Mouse (Mus musculus) lung, embryonic 15.5 days (tissue): Measurements from ENCODE around the gene Gm973. TPM values are rescaled to one million over a fixed set of nuclear protein-coding genes. Genes with fewer than 3 reads are reported as not detected.
A peak's percentile ranks its signal among the peaks of the same experiment; 100 is the strongest.
"Not testable (repeated sequence)": the region's sequence is repeated elsewhere in the genome, so short reads cannot be mapped to it uniquely, and the experiment has no call there.

Experiments used
- ATAC-seq: fragments of 200-750 bp; cut with Nextera tagmentation; 2 replicates; pipeline ENCODE4 v1.8.0; 2017; ENCODE audit warnings: moderate number of reproducible peaks, borderline replicate concordance; ENCODE audit not compliant: low FRiP score, low TSS enrichment; ENCODE audit errors: extremely low read depth
- H3K27ac ChIP-seq: fragments of 300-500 bp; sonication (generic); 2 replicates; pipeline ENCODE4 v1.5.1; 2015; ENCODE audit warnings: moderate library complexity, mild to moderate bottlenecking, inconsistent platforms
- H3K27me3 ChIP-seq: fragments of 300-500 bp; sonication (generic); 2 replicates; pipeline ENCODE4 v1.6.1; 2015; ENCODE audit warnings: inconsistent platforms
- H3K36me3 ChIP-seq: fragments of 300-500 bp; sonication (generic); 2 replicates; pipeline ENCODE4 v1.6.1; 2015; ENCODE audit warnings: inconsistent platforms
- H3K4me1 ChIP-seq: fragments of 300-500 bp; sonication (generic); 2 replicates; pipeline ENCODE4 v1.6.1; 2015; ENCODE audit warnings: inconsistent platforms
- H3K4me2 ChIP-seq: fragments of 300-500 bp; sonication (generic); 2 replicates; pipeline ENCODE4 v1.6.1; 2015; ENCODE audit warnings: inconsistent platforms, mild to moderate bottlenecking, moderate library complexity
- H3K4me3 ChIP-seq: fragments of 300-500 bp; sonication (generic); 2 replicates; pipeline ENCODE4 v1.5.1; 2015; ENCODE audit warnings: mild to moderate bottlenecking, inconsistent platforms
- H3K9ac ChIP-seq: fragments of 300-500 bp; sonication (generic); 2 replicates; pipeline ENCODE4 v1.6.1; 2015; ENCODE audit warnings: inconsistent platforms
- H3K9me3 ChIP-seq: fragments of 300-500 bp; sonication (generic); 2 replicates; pipeline ENCODE4 v1.6.1; 2016; ENCODE audit warnings: inconsistent platforms
- WGBS: fragments of 180-500 bp; shearing (Covaris S2); methylation state at CpG from one replicate; pipeline ENCODE4 v1.1.7; 2015; 5-methylcytosine and 5-hydroxymethylcytosine counted together
- polyA plus RNA-seq: library from polyadenylated mRNA; unstranded; fragments of >200 nt; fragmentation: Nextera tagmentation; extraction: Ambion mirVana; gene quantifications from 2 replicates; pipeline ENCODE4 v1.2.1, GENCODE M21; 2015

Gm973 gene
- polyA plus RNA-seq, 1 experiment from 2014 or later = 0.86 TPM

- no peaks in the 10 kb centered on the region for H3K9me3 ChIP-seq
- no peak overlapping the region for H3K4me2 ChIP-seq
- H3K4me3 ChIP-seq = no peak overlapping the region
- H3K9ac ChIP-seq = no peak overlapping the region
- no peak for ATAC-seq
- no peaks in the 10 kb centered on the region for H3K36me3 ChIP-seq
- H3K27ac ChIP-seq = no peak overlapping the region
- no peaks in the 10 kb centered on the region for H3K27me3 ChIP-seq
- H3K4me1 ChIP-seq = no peaks in the 10 kb centered on the region
- WGBS = 79% methylated on average over 2 of the region's 2 CpGs
These were observed 99.0 kb downstream of the Gm973 start for GRCm38 (mm10) chr1:59615021-59615420.

DNA sequence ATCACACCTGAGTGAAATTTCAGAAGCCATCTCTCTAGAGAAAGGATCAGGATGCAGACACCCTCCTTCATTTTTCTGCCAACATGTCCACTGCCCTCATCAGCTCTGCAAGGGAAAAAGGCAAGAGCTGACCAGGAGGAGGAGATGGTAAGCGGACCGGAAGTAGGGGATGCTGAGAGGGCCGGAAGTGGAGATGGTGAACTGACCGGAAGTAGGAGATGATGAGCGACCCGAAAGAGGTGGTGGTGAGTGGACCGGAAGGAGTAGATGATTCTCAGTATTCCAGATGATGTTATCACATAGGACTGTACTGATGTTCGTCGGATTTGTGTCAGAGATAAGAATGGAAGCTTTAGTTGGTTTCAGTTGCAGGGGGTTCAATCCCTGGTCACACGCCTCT is 103.1 kb downstream of the Gm973 start:
- Histone ChIP-seq H3K27ac (no peak overlapping the region), H3K36me3 (no peaks in the 10 kb centered on the region), H3K4me3 (no peak overlapping the region), H3K9me3 (no peaks in the 10 kb centered on the region), H3K4me1 (no peaks in the 10 kb centered on the region), H3K27me3 (no peaks in the 10 kb centered on the region), H3K9ac (no peak overlapping the region), H3K4me2 (no peak overlapping the region)
- no peak for ATAC-seq
- WGBS = 82% methylated on average over 10 of the region's 10 CpGs

DNA sequence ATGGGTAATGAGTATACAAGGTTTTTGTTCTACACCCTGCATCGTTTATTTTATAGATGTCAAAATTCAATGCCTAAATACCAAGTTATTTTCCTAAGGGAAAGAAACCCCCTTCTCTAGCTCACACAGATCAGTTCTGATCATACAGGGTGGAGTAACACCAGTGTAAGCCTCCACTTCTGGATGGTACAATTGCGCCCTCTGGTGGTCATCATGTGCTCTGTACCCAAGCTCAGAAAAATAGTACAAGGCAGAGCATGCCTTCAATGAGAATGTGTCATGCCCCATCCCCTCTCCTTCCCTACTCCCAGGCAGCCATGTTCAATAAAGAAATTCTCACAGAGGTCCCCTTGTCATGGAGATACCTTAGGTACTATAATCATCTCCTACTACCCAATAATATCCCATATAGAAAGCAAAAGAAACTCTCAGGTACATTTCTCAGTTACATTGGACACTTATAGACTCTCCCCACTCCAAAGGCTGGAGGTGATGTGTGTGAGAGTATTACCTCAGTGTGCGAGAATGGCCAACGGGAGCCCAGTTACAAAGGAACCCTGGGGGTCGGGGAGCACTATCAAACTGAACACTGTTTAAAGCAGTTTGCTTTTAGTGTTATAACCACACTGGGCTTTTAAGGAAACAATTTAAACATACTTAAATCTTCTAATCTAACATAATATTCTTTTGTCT is 107.4 kb downstream of the Gm973 start:
- H3K27ac ChIP-seq = no peak overlapping the region
- 20% methylated on average over 5 of the region's 5 CpGs for WGBS
- H3K4me3 ChIP-seq = no peak overlapping the region
- H3K36me3 ChIP-seq = no peaks in the 10 kb centered on the region
- H3K9ac ChIP-seq = no peak overlapping the region
- H3K27me3 ChIP-seq = no peaks in the 10 kb centered on the region
- H3K9me3 ChIP-seq = no peaks in the 10 kb centered on the region
- peak; percentile 84 for ATAC-seq
- no peak overlapping the region for H3K4me2 ChIP-seq
- H3K4me1 ChIP-seq = no peaks in the 10 kb centered on the region

- H3K9me3 ChIP-seq = no peaks in the 10 kb centered on the region
- H3K4me3 ChIP-seq = no peak overlapping the region
- no peak overlapping the region for H3K4me2 ChIP-seq
- H3K27me3 ChIP-seq = no peaks in the 10 kb centered on the region
- 83% methylated on average over 5 of the region's 5 CpGs for WGBS
- no peak overlapping the region for H3K9ac ChIP-seq
- H3K36me3 ChIP-seq = no peaks in the 10 kb centered on the region
- ATAC-seq = no peak
- no peak overlapping the region for H3K27ac ChIP-seq
- H3K4me1 ChIP-seq = no peaks in the 10 kb centered on the region
These were observed 109.3 kb downstream of the Gm973 start for GRCm38 (mm10) chr1:59625410-59625809.

DNA sequence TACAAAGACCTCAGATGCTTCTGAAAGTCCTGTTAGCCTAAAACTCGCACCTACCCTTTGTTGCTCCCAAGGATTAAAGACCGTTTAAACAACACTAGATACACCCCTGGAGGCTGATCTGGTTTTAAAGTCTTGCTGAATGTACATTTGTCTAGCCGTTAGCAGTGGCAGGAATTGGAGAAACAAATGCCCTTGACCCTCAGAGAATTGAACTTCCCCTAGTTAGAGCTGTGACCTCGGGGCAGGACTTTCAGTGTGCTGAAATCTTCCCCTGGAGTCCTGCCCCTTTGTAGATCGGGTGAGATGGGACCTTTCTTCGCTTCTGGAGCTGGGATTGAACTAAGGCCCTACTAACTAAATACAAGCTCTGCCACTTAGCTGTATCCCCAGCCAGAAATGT is 113.1 kb downstream of the Gm973 start:
- no peak for ATAC-seq
- WGBS = 40% methylated on average over 6 of the region's 6 CpGs
- no peak overlapping the region for H3K27ac ChIP-seq
- no peak overlapping the region for H3K4me2 ChIP-seq
- no peaks in the 10 kb centered on the region for H3K9me3 ChIP-seq
- H3K36me3 ChIP-seq = no peaks in the 10 kb centered on the region
- H3K4me3 ChIP-seq = no peak overlapping the region
- H3K4me1 ChIP-seq = no peaks in the 10 kb centered on the region
- no peaks in the 10 kb centered on the region for H3K27me3 ChIP-seq
- H3K9ac ChIP-seq = no peak overlapping the region

GRCm38 (mm10) chr1:59630356-59630755 is 114.3 kb downstream of the Gm973 start:
- WGBS = 89% methylated on average over 6 of the region's 6 CpGs
- H3K27ac ChIP-seq, H3K4me1 ChIP-seq, H3K4me3 ChIP-seq, H3K4me2 ChIP-seq, H3K27me3 ChIP-seq, H3K9ac ChIP-seq, H3K9me3 ChIP-seq, ATAC-seq, H3K36me3 ChIP-seq: not testable (repeated sequence)

- H3K9me3 ChIP-seq = no peaks in the 10 kb centered on the region
- no peaks in the 10 kb centered on the region for H3K4me1 ChIP-seq
- no peak for ATAC-seq
- H3K27ac ChIP-seq = no peak overlapping the region
- no peak overlapping the region for H3K9ac ChIP-seq
- no peaks in the 10 kb centered on the region for H3K27me3 ChIP-seq
- no peaks in the 10 kb centered on the region for H3K36me3 ChIP-seq
- 59% methylated on average over 5 of the region's 5 CpGs for WGBS
- H3K4me2 ChIP-seq = no peak overlapping the region
- no peak overlapping the region for H3K4me3 ChIP-seq
These were observed 116.1 kb downstream of the Gm973 start for GRCm38 (mm10) chr1:59631986-59632659.

DNA sequence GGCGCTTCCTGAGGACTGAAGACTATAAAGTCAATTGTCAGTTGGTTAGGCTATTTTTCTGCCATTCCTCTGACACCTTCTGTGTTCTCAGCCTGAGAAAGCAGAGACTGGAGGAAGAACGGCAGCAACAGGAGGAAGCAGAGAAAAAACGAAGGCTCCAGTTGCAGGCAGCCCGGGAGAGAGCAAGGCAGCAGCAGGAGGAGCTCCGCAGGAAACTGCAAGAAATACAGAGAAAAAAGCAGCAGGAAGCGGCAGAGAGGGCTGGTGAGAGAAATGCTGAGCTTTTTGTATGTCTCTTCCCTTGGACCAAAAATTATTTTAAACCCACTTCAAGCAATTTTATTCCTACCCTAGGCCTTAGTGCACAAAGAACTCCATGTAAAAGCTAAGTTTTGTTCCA is 117.0 kb downstream of the Gm973 start:
- H3K27ac ChIP-seq = no peak overlapping the region

DNA sequence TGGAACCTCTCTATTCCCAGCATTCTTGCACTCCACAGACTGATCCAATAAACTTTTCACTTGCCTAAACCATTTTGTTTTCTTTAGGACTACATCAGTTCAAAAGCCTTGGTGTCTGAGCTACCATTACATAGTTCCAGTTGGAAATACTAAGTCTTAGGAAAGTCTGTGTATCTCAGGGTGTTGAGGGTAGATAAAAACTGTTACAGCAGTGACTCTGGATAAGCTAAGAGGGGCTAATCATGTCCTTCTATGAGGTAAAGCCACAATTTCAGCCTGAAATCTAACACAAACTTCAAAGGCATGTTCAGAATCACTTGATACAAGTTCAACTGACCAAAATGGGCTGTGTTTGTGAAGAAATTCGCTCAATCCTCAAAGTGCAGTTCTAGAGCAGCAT is 120.3 kb downstream of the Gm973 start:
- Histone ChIP-seq H3K27me3 (no peaks in the 10 kb centered on the region), H3K4me3 (no peak overlapping the region), H3K36me3 (peaks cover 5% of the 10 kb centered on the region), H3K27ac (no peak overlapping the region), H3K9ac (no peak overlapping the region), H3K4me1 (no peaks in the 10 kb centered on the region), H3K9me3 (no peaks in the 10 kb centered on the region), H3K4me2 (no peak overlapping the region)
- 69% methylated on average over 1 of the region's 1 CpGs for WGBS
- ATAC-seq = no peak

More for the DNA sequence above, 117.0 kb downstream of the Gm973 start:
- no peak for ATAC-seq
- Histone ChIP-seq H3K4me2 (no peak overlapping the region), H3K27me3 (no peaks in the 10 kb centered on the region), H3K4me3 (no peak overlapping the region), H3K9me3 (no peaks in the 10 kb centered on the region), H3K4me1 (no peaks in the 10 kb centered on the region), H3K36me3 (no peaks in the 10 kb centered on the region), H3K9ac (no peak overlapping the region)
- WGBS = 23% methylated on average over 6 of the region's 6 CpGs

GRCm38 (mm10) chr1:59638371-59638770 is 122.3 kb downstream of the Gm973 start:
- H3K9me3 ChIP-seq = no peaks in the 10 kb centered on the region

GRCm38 (mm10) chr1:59642488-59642887 is 126.4 kb downstream of the Gm973 start:
- 53% methylated on average over 1 of the region's 1 CpGs for WGBS
- Histone ChIP-seq H3K27me3 (no peaks in the 10 kb centered on the region), H3K9ac (no peak overlapping the region), H3K36me3 (peaks cover 24% of the 10 kb centered on the region), H3K9me3 (no peaks in the 10 kb centered on the region), H3K4me3 (no peak overlapping the region), H3K4me1 (no peaks in the 10 kb centered on the region), H3K27ac (no peak overlapping the region), H3K4me2 (no peak overlapping the region)
- no peak for ATAC-seq

More at GRCm38 (mm10) chr1:59638371-59638770, 122.3 kb downstream of the Gm973 start:
- Histone ChIP-seq H3K4me2 (no peak overlapping the region), H3K9ac (no peak overlapping the region), H3K4me3 (no peak overlapping the region), H3K36me3 (peaks cover 13% of the 10 kb centered on the region), H3K27me3 (no peaks in the 10 kb centered on the region), H3K27ac (no peak overlapping the region), H3K4me1 (no peaks in the 10 kb centered on the region)
- no peak for ATAC-seq
- WGBS = 73% methylated on average over 3 of the region's 3 CpGs

- not testable (repeated sequence) for H3K27me3 ChIP-seq, H3K27ac ChIP-seq, H3K9me3 ChIP-seq, H3K4me2 ChIP-seq, H3K4me3 ChIP-seq, H3K4me1 ChIP-seq, H3K9ac ChIP-seq, ATAC-seq
- H3K36me3 ChIP-seq = peaks cover 36% of the 10 kb centered on the region
- WGBS = 93% methylated on average over 2 of the region's 2 CpGs
These were observed 130.4 kb downstream of the Gm973 start for GRCm38 (mm10) chr1:59646502-59646901.
